Mouse (Mus musculus) layer of hippocampus, adult 2 months (tissue): ENCODE measurements at regions not wholly inside any gene's neighbourhood (a gene's known extent, or its start where the extent isn't known, plus 50 kb on each side); places are given as distances from the start of the nearest gene placed in this dataset.

Experiments
- DNase-seq, 2 experiments: peaks; one replicate each; pipeline ENCODE4 v3.0.0; 2022; ENCODE audit warnings: low spot score in 2 of 2
- H3K27ac ChIP-seq: fragments of 200-600 bp; 2 replicates; pipeline ENCODE4 v1.8.1; 2022
- H3K4me3 ChIP-seq: fragments of 200-600 bp; 2 replicates; pipeline ENCODE4 v1.8.1; 2022; ENCODE audit warnings: mild to moderate bottlenecking
- CTCF ChIP-seq: fragments of 200-600 bp; conservative IDR thresholded peaks from 2 replicates; pipeline ENCODE4 v1.8.1; 2022; ENCODE audit warnings: antibody characterized with exemption, mild to moderate bottlenecking, moderate library complexity

DNA sequence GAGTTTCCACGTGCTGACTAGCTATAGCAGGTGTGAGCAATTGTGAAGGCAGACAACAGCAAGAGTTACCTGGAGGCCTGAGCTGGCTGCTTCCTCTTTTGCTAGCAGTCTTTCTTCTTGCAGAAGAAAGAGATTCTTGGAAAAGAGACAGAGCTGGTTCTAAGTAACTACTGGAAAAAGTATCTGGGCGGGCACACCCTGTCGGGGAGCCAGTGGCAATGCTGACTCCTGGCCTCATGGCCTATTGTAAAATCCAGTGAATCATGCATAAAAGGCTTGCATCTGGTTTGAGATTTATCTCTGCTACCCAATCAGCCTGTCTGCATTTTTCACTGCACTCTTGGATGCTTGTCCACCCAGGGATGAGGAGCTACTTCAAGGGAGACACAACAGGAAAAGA, 372.2 kb downstream of the Fgf9 start:
- H3K4me3 ChIP-seq: no peak overlapping the region
- no peak for TF ChIP-seq CTCF
- no peak overlapping the region for H3K27ac ChIP-seq

DNA sequence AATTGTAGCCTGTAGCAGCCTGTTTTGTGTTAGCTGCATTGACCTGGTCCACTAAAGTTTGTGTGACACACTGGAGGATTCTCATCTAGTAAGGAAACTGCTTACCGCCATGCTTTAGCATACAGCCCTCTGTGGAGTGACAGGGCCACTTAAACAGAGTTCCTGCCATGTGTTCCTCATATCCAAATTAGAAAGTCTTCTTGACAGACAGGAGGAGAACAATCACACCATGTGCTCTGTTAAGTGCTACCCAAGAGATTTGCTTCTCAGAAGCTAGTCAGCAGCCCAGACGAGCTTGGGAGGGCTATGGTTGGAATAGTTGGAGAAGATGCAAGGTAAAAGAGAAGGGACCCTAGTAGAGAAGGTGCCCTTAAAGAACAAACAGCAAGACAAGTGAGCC, 369.6 kb downstream of the Fgf9 start:
- TF ChIP-seq CTCF: no peak
- no peak overlapping the region for H3K4me3 ChIP-seq
- no peak for DNase-seq
- no peak overlapping the region for H3K27ac ChIP-seq

More for the DNA sequence above, 372.2 kb downstream of the Fgf9 start:
- DNase-seq: no peak

DNA sequence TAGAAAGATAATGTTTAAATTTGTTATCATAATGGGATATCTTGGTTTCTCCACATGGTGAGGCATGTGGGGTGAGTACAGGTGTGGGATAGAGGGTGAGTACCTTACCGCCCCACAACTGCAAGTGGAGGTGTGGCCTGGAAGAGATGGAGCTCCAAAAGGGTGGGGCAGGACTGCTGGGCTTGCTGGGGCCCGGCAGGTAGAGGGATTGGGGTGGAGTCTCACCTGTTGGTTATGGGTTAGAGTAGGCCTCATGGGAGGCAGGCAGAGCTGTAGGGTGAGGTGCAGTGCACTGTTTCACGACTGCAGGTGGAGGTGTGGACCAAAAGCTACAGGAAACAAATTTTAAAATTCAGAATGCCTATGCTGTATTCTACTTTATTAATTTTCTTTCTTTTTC, 365.7 kb downstream of the Fgf9 start:
- DNase-seq: no peak
- Histone ChIP-seq H3K4me3 (no peak overlapping the region), H3K27ac (no peak overlapping the region)
- TF ChIP-seq CTCF: no peak

DNA sequence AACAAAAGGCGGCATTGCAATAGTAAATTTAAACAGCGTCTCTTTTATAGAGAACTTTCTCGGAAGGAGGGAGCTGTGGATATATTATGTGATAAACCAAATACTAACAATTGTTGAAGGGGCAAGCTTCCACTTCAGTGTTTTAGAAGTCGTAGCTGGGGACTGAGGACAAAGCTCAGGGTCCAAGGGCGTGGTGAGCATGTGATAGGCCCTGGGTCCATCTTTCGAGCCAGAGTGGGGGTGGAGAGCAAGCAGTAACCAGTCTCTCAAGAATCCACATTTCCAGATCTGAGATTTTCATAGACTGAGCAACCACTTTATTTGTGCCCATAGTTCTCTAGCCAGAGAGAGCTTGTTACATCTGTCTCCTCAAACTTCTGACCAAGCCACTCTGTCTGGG, 356.1 kb downstream of the Fgf9 start:
- DNase-seq: no peak
- no peak overlapping the region for H3K27ac ChIP-seq
- no peak for TF ChIP-seq CTCF
- H3K4me3 ChIP-seq: no peak overlapping the region

DNA sequence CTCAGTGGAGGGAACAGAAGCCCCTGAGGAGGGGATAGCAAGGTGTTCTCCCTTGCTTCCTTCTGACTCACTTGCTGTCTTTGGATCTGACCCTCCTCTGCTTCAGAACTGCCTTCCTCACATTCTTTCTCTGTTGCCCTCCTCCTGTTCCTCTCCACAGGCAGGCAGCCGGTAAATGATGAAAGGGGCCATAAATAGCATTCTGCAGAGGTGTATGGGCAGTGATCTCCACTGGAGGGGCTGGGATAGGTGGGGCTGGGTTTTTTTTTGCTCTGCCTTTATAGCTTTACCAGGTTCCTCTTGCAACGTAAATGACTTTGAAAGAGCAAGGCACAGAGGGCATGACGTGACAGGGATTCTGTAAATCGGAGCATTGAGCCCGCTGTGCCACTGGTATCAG, 351.6 kb downstream of the Fgf9 start:
- no peak overlapping the region for H3K4me3 ChIP-seq
- no peak overlapping the region for H3K27ac ChIP-seq
- TF ChIP-seq CTCF: no peak
- DNase-seq: no peak

DNA sequence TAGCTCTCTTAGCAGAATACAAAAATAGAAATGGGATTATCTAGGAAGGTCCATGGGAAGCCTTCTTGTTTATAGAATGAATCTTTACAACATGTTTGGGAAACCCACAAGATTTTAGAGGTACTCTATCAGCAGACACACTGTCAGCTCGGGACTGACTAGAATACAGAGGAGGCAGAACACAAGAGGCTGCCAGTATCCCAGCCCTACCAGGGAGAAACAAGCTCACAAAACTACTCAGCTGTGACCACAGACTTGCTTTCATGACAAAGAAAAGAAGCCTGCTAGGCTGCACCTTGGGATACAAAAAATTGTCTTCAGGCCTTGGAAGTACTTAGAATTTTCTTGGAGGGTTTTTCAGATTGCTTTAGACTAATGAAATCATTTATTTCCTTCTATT, 347.2 kb downstream of the Fgf9 start:
- no peak for DNase-seq
- H3K4me3 ChIP-seq: no peak overlapping the region
- no peak overlapping the region for H3K27ac ChIP-seq
- TF ChIP-seq CTCF: no peak

DNA sequence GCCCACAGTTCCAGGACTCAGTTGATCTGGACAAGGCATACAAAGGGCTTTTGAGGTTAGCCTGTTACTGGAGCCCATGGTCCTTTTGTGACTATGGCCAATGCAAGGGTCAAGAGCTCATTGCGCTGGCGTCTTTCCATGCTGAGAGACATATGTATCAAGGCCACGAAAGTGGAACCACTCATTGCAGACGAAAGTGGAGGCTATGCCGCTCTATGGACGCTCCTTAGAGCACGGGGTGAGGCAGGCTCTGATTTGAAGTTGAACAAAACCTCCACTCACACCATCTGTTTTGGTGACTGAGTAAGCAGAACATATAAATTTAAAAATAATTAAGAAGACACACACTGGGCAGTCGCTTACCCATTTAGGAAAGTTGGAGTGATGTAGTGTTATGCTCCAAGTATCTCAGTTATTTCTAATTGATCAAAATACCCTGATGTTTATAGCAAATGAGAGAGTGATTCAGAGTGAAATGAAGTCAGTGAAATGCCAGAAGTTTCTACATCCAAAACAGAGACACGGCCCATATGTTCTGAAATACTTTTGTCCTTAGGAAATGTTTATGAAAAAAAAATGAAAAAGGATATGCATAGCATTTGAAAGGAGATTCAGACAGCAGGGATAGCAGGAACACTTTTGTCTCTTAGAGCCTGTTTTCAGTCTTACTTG, 321.8 kb downstream of the Fgf9 start:
- DNase-seq: peak in 1 of 2 experiments; percentile 5
- no peak overlapping the region for H3K27ac ChIP-seq
- no peak overlapping the region for H3K4me3 ChIP-seq
- TF ChIP-seq CTCF: no peak

DNA sequence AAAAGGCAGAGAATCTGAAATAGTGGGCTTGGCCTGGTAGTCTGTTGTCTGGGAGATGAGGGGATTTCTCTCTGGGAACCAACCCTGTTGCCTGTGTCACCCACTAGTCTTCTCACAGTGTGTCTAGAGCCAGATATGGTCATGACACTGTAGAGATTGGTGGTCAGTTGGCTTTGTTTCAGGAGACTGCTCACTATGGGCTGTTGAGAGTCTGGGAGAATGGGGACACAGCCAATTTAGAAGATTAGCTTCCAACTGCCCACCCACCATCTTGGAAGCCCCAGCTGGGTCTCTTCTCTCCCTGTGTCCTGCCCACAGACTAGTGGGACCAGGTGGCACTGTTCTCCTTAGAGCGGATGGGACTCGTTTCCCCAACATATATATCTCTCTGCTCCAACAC, 320.4 kb downstream of the Fgf9 start:
- peak in 1 of 2 experiments; percentile 19 for DNase-seq
- no peak for TF ChIP-seq CTCF
- no peak overlapping the region for H3K4me3 ChIP-seq

DNA sequence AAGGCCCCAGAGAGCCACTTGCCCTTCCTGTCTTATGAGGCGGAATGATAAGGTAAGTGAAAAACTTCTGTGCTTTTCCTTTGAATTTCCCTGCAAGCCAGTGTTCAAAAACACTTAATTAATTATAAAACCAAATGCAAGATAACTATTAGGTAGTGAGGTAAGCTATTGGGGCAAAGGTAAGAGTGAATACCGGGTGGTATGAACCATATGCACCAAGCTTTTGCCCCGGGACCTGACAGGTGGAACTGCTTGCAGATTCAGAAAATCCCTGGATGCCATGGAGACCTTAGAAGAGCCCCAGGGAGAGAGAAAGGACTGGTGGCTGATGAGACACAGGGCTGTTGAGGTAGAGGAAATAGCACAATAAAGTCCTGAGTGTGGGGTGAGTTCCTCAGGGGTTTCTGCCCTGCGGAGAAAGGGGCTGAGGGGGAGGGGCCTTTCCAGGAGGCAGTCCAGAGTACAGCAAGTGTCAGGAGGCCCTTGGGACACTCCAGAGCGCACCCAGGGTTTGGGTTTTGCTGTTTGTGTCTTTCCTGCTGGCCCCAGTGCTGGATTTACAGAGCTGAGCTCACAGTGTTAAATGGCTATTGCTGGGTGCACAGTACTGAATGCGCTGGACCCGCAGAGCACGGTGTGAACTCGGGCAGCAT, 317.1 kb downstream of the Fgf9 start:
- Histone ChIP-seq H3K27ac (no peak overlapping the region), H3K4me3 (no peak overlapping the region)
- no peak for DNase-seq
- no peak for TF ChIP-seq CTCF

More for the DNA sequence above, 320.4 kb downstream of the Fgf9 start:
- no peak overlapping the region for H3K27ac ChIP-seq

DNA sequence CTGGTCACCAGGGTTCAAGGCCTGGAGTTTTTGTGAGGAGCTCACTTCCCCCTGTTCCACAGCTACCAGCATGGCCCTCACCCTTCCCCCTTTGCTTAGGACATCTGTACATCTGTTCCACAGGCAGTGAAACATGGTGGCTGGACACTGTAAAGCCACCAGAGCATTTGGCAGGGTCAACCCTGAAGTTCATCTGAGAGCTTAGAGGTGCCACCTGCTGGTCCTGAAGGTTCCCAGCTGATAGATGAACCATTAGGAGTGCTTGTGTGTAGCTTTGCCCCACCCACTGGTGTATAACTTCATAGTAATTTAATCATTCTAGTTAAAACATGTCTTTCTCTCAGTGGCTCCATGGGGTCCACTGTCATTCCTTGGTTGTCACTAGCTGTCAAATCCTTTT, 304.7 kb downstream of the Fgf9 start:
- Histone ChIP-seq H3K27ac (no peak overlapping the region), H3K4me3 (no peak overlapping the region)
- no peak; the same call in 1 of the 2 replicates for TF ChIP-seq CTCF
- DNase-seq: no peak

DNA sequence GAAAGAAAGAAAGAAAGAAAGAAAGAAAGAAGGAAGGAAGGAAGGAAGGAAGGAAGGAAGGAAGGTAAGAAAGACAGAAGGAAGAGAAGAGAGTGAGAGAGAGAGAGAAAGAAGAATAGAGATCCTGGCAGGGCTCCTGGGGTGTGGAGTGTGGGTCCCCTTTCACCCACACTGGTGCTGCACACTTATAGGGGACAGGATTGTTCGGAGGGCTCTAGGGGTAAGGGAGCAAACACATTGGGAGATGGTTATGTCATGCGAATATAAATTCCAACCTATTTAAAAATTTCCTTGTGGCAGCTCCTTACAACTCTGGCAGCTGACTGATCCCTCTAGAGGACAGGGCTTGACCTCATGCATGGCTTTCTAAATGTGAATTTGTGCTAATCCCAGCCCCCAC, 286.5 kb downstream of the Fgf9 start:
- no peak for TF ChIP-seq CTCF
- no peak for DNase-seq
- Histone ChIP-seq H3K27ac (no peak overlapping the region), H3K4me3 (no peak overlapping the region)

DNA sequence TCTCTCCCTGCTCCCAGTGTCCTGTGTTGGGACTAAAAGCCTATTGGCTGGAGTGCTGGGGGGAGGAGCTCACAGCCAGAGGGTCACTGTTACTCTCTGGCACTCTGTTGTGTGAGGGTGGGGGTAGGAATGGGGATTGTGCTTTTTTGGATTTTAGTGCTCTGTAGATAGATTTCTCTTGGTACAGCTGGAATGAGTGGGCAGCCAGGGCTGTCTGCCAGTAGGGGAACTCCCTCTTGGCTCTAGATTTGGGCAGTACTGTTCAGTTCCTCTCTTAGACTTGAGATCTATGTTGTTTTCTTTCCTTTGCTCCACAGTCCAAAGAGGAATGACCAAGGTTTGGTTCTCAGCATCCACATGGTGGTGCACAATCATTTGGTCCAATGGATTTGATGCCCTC, 282.6 kb downstream of the Fgf9 start:
- Histone ChIP-seq H3K27ac (no peak overlapping the region), H3K4me3 (no peak overlapping the region)
- TF ChIP-seq CTCF: no peak
- peak; percentile 14 to 40 for DNase-seq

DNA sequence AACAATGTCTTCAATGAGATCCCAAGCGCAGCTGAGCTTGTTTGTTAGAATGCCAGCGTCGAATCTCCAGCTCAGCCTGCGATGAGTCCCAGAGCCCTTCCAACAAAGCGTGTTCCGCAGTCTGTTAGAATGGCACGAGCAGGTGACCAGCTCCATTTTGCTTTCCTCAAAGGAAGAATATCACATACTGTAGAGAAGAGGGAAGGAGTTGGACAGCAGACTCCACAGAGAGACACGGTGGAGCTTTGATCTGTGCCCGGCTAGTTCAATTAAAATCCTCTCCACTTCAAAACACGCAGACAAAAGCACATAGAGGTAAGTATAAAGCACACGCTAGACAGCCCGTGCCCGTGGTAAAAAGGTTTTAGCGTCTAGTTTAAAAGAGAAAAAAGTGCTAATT, 265.8 kb downstream of the Fgf9 start:
- no peak overlapping the region for H3K4me3 ChIP-seq
- no peak for DNase-seq
- no peak for TF ChIP-seq CTCF
- H3K27ac ChIP-seq: no peak overlapping the region

DNA sequence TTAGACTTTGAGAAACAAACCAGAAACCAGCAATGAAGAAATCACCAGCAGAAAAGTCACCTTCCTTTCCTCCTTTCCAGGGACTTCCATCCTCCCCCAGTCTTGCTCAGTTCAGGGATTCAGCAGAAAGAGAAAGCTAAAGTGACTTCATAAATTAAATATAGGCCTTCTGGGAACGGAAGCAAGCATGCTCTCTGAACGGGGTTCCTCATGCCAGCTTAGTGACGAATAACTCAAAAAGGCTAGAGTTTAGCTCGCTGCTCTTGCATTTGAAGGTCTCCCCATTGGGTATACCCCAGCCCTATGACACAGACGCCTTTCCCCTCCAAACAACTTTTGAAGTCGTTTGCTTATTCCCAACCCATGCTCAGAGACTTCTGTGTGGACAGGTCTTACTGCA, 252.8 kb downstream of the Fgf9 start:
- Histone ChIP-seq H3K27ac (no peak overlapping the region), H3K4me3 (no peak overlapping the region)
- DNase-seq: no peak
- TF ChIP-seq CTCF: no peak

DNA sequence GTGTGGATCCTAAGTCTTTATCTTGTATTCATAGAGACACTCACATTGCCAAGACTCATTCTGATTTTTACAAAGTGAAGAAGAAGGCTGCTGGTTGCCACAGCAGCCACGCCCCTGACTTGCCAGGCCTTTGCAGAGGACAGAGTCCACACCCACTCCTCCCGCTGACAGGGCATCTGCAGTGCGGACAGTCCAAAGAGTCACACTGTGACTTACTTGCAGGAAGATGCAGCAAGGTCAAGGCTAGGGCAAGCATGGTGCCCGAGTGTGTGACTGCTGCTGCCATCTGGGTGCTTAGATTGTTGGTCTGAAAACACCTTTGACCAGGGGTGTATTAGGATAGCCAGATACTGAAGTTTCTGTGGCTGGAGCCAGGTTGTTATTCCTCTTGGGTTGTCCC, 252.1 kb downstream of the Fgf9 start:
- H3K27ac ChIP-seq: no peak overlapping the region
- no peak overlapping the region for H3K4me3 ChIP-seq
- no peak for TF ChIP-seq CTCF
- no peak for DNase-seq
